Mouse (Mus musculus): ENCODE results near the gene Ncaph2. TPM values are rescaled to one million over a fixed set of nuclear protein-coding genes. Genes with fewer than 3 reads are reported as not detected.

Ncaph2 gene
- polyA plus RNA-seq, 1 experiment from 2014 or later: 177 TPM

Small RNA genes within 50 kb of the gene (microRNA-seq; reads per million reads assigned to microRNA genes)
- not detected for gene Mir6959

Other genes starting within 250 kb of the Ncaph2 start
- 20.7 and 23.8 TPM in 2 replicates for gene Tubgcp6, start 232.6 kb upstream of the Ncaph2 start, polyA plus RNA-seq (2016; fragmentation: Nextera tagmentation; extraction: Ambion mirVana)
- gene Hdac10, start 227.0 kb upstream of the Ncaph2 start, polyA plus RNA-seq (2016; fragmentation: Nextera tagmentation; extraction: Ambion mirVana): 20.1 and 21.6 TPM in 2 replicates
- 7.5 and 7.6 TPM in 2 replicates for gene Mapk12, start 215.0 kb upstream of the Ncaph2 start, polyA plus RNA-seq (2016; fragmentation: Nextera tagmentation; extraction: Ambion mirVana)
- 14.0 and 16.4 TPM in 2 replicates for gene Mapk11, start 206.1 kb upstream of the Ncaph2 start, polyA plus RNA-seq (2016; fragmentation: Nextera tagmentation; extraction: Ambion mirVana)
- gene Plxnb2, start 174.9 kb upstream of the Ncaph2 start, polyA plus RNA-seq (2016; fragmentation: Nextera tagmentation; extraction: Ambion mirVana): 169 and 182 TPM in 2 replicates
- 30.2 and 30.3 TPM in 2 replicates for gene Dennd6b, start 159.2 kb upstream of the Ncaph2 start, polyA plus RNA-seq (2016; fragmentation: Nextera tagmentation; extraction: Ambion mirVana)
- 38.9 and 41.9 TPM in 2 replicates for gene Ppp6r2, start 144.2 kb upstream of the Ncaph2 start, polyA plus RNA-seq (2016; fragmentation: Nextera tagmentation; extraction: Ambion mirVana)
- 60.9 and 61.6 TPM in 2 replicates for gene Sbf1, start 40.4 kb upstream of the Ncaph2 start, polyA plus RNA-seq (2016; fragmentation: Nextera tagmentation; extraction: Ambion mirVana)
- gene Adm2, start 33.0 kb upstream of the Ncaph2 start, polyA plus RNA-seq (2016; fragmentation: Nextera tagmentation; extraction: Ambion mirVana): 0.18 TPM in 1 of 2 replicates, not detected in the other
- gene Miox, start 21.3 kb upstream of the Ncaph2 start, polyA plus RNA-seq (2016; fragmentation: Nextera tagmentation; extraction: Ambion mirVana): not detected in 2 replicates
- 54.5 and 58.8 TPM in 2 replicates for gene Lmf2, start 60 bp upstream of the Ncaph2 start, polyA plus RNA-seq (2016; fragmentation: Nextera tagmentation; extraction: Ambion mirVana)
- 5.5 and 6.2 TPM in 2 replicates for gene Sco2, start 18.1 kb downstream of the Ncaph2 start, polyA plus RNA-seq (2016; fragmentation: Nextera tagmentation; extraction: Ambion mirVana)
- gene Tymp, start 21.3 kb downstream of the Ncaph2 start, polyA plus RNA-seq (2016; fragmentation: Nextera tagmentation; extraction: Ambion mirVana): 1.2 and 1.5 TPM in 2 replicates
- 0.27 and 0.51 TPM in 2 replicates for gene Odf3b, start 23.6 kb downstream of the Ncaph2 start, polyA plus RNA-seq (2016; fragmentation: Nextera tagmentation; extraction: Ambion mirVana)
- gene Klhdc7b, start 29.2 kb downstream of the Ncaph2 start, polyA plus RNA-seq (2016; fragmentation: Nextera tagmentation; extraction: Ambion mirVana): 0.11 TPM in 1 of 2 replicates, not detected in the other
- not detected in 2 replicates for gene Syce3, start 54.8 kb downstream of the Ncaph2 start, polyA plus RNA-seq (2016; fragmentation: Nextera tagmentation; extraction: Ambion mirVana)
- gene Cpt1b, start 70.1 kb downstream of the Ncaph2 start, polyA plus RNA-seq (2016; fragmentation: Nextera tagmentation; extraction: Ambion mirVana): 0.39 and 0.58 TPM in 2 replicates
- gene C730034F03Rik, start 73.9 kb downstream of the Ncaph2 start, polyA plus RNA-seq (2016; fragmentation: Nextera tagmentation; extraction: Ambion mirVana): 3.5 and 4.7 TPM in 2 replicates
- 0.22 TPM in 1 of 2 replicates, not detected in the other for gene Gm44502, start 74.0 kb downstream of the Ncaph2 start, polyA plus RNA-seq (2016; fragmentation: Nextera tagmentation; extraction: Ambion mirVana)
- gene Chkb, start 74.2 kb downstream of the Ncaph2 start, polyA plus RNA-seq (2016; fragmentation: Nextera tagmentation; extraction: Ambion mirVana): 60.2 and 68.7 TPM in 2 replicates
- gene Mapk8ip2, start 98.2 kb downstream of the Ncaph2 start, polyA plus RNA-seq (2016; fragmentation: Nextera tagmentation; extraction: Ambion mirVana): 8.2 and 10.0 TPM in 2 replicates
- 18.0 and 18.2 TPM in 2 replicates for gene Arsa, start 121.7 kb downstream of the Ncaph2 start, polyA plus RNA-seq (2016; fragmentation: Nextera tagmentation; extraction: Ambion mirVana)
- gene Shank3, start 143.9 kb downstream of the Ncaph2 start, polyA plus RNA-seq (2016; fragmentation: Nextera tagmentation; extraction: Ambion mirVana): 3.0 and 4.7 TPM in 2 replicates
- gene Acr, start 212.6 kb downstream of the Ncaph2 start, polyA plus RNA-seq (2016; fragmentation: Nextera tagmentation; extraction: Ambion mirVana): 0.23 and 0.41 TPM in 2 replicates
- 51.4 and 52.0 TPM in 2 replicates for gene Rabl2, start 236.2 kb downstream of the Ncaph2 start, polyA plus RNA-seq (2016; fragmentation: Nextera tagmentation; extraction: Ambion mirVana)

All from embryonic facial prominence, embryonic 12.5 days (tissue).